Mouse (Mus musculus) cerebellum, adult (tissue): ENCODE results near the gene Kcnq2.

Source experiments
- ATAC-seq: cut with Nextera tagmentation; 2 replicates; pipeline ENCODE4 v1.9.2; 2017; ENCODE audit warnings: mild to moderate bottlenecking, moderate library complexity, mixed read lengths; ENCODE audit not compliant: insufficient number of reproducible peaks, low FRiP score, low TSS enrichment

Kcnq2 gene

DNA sequence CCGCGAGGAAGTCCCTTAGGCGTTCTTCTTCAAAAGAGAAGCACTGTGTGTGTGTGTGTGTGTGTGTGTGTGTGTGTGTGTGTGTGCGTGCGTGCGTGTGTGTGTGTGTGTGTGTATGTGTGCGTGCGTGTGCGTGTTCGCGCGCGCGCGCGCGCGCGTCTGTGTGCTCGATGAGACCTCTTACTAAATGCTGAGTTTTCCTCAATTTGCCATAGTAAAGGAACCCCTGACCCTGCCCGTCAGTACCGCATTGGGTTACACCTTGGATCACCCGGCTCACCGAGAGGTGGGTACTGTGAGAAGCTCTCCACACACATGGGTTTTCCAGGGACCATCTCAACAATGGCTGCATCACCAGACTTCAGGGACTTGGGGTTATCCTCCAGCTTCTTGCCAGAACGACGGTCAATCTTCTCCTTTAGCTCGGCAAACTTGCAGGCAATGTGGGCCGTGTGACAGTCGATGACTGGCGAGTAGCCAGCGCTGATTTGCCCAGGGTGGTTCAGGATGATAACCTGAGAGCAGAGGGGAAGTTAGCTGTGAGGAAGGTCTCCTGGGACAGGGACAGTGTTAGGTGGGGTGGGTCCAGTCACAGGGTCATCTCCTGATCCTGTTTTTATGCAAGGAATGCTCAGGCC, 13.3 kb upstream of the Kcnq2 start:
- no peak for ATAC-seq

DNA sequence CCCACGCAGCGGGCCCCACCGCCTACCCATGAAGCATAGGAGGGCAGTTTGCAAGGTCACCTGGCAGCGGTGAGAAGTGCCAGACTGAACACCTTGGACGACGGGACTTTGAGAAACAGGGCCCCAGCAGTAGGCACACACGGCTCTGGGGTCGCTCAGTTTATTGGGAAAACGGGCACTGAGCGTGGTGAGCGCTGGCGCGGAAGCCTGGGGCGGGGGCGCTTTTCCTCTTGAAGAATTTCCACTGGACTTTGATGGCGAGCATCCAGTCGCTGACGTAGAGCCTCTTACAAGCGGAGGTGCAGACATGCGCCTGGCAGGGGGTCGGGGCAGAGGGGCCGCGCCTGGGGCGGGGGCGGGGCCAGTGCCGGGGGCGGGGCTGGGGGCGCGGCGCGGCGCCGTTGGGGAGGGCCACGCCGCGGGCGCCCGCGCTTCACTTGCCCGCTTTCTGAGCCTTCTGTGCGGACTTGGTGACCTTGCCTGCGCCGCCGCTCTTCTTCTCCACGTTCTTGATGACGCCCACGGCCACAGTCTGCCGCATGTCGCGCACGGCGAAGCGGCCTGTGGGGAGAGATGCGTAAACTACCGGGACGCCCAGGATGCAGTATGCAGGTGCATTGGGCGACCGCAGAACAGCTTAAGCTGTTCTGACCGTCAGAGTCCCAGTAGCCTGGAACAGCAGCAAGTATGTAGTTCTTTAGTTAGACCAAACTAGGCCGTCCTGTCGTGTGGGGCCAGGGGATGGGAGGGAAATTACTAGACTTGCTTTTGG, 12.6 kb upstream of the Kcnq2 start:
- no peak for ATAC-seq

DNA sequence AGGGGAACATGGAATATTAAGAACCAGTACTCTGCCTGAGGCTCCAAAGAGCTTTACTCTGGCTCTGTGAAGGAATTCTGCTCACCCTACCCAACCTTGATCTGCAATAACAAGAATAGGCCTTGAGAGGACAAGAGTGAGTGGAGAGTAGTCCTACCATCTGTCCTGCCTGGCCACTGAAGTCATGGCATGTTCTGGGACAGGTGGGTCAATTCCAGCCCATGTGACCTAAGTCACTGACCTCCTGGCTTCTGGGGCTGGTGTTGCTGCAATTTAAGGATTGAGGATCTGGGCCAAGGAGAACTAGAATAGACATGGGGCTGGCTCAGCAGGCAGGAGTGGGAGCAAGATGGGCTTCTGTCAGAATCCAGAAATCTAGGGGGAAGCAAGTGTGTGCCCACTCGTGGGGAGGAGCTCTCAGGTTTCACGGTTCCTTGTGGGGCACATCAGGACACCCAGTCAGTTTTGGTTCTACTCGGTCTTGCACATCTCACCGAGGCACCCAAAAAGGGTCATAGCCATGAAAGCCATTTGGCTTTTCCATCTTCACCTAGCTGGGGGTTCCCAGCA, 12.0 kb upstream of the Kcnq2 start:
- no peak for ATAC-seq

DNA sequence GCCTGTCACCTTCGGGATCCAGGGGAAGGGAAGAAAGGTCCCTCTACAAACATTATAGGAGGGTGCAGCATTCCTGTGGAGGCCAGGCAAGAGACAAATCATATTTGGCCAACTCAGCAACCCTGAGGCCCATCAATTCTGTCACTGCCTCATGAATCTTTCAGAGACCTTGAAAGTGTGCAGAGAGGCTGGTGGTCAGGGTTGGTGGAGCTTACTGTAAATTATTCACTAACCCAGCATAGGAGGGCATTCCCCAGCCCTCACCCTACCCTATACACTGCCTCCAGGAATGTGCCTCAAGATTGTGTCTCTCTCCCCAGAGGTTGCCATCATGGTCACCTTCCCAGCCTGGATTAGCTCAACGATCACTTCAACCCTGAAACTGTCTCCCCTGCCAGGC, 9.6 kb upstream of the Kcnq2 start:
- no peak for ATAC-seq

DNA sequence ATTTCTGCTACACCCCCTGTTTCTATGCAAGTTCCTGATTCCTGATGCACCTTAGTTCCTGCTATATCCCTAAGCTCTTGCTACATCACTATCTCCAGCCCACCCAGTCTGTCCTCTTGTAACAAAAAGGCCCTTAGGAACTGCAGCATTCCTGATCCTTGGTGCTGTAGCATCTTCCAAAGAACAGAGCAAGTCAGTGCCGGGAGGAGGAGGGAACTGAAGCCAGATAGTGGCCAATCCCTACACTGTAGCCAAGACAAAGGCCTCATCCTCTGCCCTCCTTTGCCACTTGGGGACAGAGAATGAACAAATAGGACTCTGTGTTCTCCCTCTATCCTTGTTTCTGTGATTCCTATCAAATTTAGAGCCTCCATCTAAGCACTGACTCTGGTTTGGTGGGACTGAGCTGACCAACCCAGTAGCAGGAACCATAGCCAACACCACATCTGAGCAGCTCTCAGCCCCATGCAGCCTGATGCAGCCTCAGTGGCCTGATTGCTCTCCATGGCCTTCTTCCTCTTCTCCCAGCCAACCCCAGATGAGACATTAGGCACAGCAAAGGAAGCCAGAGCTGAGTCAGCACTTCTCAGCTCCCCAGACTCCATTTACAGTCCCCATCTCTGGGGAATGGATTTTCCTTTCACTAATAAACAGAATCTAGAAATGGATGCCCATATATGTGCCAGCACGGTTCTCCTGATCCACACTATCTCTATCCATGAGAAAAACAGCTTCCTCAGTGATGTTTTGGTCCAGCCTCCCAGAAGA, 8.6 kb upstream of the Kcnq2 start:
- no peak for ATAC-seq

DNA sequence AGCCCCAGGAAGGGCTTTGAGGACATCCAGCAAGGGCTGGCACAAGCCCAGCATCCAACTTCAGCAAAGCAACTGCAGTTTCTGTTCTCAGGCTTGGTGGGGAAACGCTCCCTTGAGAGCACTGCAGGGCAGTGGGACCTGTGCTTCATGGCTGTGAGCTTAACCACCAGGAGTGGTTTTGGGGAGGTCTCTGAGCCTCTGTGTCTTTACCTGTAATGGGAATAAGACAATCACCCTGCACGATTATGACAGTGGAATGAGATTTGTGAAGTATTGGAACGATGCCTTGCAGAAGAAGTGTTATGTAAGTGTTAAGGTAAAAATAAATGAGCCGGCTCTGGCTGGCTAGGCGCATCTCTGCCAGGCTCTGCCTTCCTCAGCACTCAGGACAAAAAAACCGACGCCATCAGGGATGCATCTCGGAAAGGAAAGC, 7.6 kb upstream of the Kcnq2 start:
- 0 out of 2 replicates have a peak, but pooled peaks have one; percentile 14 for ATAC-seq

DNA sequence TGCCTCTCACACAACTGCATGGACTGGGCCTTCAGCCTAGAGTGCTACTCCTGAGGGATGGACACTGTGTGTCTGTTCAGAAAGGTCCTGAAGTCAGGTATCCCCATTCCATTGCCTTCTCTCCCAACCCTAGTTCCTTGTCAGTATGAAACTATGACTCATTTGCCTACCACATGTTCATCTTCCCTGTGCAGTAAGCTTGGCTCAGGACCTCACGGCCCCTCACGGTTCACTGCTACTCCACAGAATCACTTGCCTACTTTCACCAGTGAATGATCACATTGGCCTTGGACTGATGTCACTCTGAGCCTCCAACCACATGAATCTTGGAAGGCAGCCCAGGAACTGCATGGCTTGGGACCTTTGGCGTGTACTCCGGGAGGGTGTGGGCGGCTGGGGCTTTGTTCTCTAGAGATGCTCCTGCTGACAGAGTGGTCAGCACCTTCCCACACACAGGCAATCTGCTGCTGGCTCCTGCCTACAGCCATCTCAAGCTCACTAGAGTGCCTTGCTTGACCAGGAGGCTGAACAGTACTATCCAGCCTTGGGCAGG, 4.6 kb upstream of the Kcnq2 start:
- peak; percentile 62 for ATAC-seq

DNA sequence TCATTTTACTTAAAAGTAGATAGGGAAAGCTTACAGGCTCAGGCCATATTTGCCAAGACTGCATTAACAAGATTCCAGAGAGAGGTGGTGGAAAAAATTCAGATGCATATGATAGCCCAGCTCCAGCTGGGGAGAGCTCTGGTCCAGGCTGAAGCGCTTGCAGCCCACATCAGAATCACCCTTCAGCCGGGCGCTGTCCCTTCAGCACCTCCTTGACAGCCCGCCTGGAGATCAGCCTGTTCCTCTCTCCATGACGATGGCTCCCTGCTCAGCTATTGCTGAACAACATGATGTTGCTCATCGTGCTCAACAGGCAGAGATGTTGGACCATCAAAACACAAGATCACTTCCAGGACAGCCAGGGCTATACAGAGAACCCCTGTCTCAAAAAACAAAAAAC, 1.8 kb upstream of the Kcnq2 start:
- ATAC-seq, result no peak

DNA sequence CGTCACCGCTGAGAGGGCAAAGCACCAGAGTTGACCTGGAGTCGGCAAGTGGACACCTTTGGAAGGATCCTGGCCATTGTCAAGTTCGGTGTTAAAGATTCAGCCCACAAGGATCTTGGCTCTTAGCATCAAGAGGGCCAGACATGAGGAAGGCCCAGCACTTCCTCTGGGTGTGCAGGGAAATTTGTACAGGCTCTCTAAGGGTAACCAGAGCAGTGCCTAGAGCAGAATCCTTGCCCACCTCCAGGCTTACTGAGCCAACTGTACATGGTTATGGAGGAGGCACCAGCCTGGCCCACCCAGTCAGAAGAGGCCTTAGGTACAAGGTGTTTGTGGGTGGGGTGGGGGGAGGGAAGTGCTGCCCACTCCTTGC, 332 bp upstream of the Kcnq2 start:
- ATAC-seq, result no peak

DNA sequence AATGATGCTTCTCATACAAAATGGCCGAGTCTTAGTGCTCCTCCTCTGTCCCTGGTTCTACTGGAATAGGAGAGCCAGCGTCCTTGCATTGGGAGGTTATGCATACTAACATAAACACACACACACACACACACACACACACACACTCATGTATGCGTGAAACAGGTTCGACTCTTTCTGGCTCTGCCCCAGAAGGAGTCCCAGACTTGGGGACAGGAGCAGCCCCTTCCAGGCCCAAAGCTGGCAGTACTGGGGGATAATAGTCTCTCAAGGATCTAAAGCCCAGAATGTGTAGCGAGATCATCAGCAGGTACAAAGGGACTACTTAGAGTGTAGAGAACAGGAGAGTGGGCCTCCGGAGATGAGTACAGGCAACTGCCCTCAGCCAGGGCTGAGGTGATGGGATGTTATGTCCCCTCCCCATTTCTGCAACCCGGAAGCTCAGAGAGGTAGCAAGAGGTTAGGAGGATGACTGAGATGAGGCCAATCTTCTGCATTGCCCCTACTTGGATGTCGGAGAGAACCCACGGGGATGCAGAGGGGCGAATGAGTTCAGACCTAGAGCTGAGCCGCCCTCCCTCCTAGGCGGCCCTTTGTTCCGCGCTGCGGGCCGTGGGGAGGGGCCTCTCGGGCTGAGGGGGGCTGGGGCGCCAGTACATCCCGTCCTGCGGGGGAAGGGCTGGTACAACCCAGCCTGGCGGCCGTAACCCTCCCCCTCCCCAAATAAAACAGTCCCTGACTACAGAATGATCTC, 1.1 kb downstream of the Kcnq2 start:
- 0 out of 2 replicates have a peak, but pooled peaks have one; percentile 16 for ATAC-seq

DNA sequence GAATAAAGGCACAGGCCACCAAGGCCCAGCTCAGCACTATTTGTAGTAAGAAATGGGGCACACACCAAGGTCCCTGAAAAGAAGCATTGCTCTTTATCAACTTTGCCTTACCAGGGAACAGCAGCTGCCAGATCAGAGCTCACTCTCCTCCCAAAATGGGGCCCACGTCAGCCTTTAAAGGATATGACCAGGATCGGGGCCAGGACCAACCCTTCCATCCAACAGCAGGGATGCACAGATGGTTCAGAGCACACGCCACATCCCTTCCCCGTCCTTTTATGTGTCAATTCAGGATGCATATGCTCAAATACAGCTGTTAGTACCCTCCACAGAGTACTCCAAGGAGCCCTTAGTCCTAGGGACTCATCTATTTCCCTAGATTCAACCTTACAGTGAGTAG, 4.9 kb downstream of the Kcnq2 start:
- no peak for ATAC-seq

DNA sequence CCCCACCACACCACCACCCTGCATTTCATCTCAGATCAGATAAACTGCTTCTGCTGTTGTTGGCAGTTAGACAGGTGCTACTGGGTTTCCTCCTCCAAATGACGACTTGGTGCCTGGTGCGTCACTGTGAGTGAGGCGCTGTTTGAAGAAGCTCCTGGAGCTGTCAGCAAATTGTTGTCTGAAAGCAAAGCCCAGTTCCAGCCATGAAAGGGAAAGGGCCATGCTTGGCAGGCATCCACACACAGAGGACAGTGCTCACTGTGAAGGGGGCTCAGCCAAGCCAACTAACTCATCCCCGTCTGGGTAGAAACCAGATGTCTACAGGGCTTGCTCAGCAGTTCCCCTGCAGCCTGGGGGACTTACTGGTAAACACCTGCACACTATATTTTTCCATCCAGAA, 6.1 kb downstream of the Kcnq2 start:
- ATAC-seq, result no peak

DNA sequence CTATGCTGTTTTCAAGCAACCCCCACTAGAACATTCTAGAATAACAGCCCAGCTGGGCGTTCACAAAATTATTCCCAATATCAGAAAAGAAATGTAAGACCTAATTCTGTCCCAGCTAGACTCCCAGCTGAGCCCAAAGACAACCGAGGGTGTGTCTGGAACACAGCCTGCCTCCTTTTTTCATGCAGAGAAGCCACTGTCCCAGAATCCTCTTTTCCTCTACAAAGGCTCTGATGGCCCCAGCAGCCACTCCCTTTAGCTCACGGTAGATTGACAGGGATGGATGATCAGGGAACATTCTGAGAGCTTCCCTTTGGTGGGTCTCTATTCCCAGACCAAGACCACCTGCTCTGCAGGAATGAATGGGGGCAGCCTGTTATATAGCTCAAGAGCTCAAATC, 7.3 kb downstream of the Kcnq2 start:
- no peak for ATAC-seq

DNA sequence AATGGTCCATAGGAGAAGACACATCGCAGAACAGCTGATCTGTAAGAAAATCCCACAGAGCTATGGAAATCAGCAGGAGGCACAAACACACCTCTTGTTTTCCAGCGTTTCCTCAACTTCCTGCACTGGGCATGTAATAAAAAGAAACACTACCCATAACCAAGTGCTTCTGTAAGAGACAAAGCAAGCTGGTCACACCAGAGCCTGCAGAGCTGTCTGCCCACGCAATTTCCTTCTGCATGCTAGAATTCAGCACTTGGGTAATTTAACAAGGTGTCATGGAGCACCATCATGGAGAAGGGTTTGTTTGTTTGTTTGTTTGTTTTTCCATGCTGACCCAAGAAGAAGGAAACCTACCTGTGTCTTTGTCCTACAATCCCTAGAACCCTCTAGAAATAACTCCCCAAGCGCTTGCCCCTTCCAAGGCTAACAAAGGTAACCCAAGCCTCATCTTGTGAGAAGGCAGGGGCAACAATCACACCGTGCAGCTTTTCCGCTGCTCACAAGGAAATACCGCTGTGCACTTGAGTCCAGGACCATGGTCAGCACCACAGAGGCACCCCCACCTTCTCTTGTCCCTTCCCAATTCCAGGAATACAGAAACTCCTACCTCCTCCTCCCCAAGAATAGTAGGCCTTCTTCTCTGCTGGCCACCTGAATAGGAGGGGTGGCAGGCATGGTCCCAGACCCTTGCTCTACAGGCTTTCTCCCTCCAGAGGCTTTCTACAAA, 9.2 kb downstream of the Kcnq2 start:
- ATAC-seq, result no peak

DNA sequence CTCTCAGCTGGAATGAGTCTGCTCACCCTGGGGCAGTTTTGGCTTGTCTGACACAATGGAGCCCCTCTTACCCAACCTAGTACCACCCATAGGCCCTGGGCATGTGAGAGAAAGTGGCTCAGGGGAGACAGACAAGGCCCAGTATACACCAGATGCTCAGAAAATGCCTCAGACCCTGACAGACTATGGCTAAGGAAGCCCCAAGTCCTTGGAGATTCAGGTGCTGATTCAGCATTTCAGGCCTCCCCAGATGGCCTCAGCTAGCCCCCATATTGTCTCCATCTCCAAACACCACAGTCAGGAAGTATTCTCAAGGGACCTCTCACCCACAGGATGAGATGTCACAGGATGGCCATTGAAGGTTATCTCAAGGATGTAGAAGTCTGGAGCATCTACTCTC, 12.5 kb downstream of the Kcnq2 start:
- no peak for ATAC-seq

DNA sequence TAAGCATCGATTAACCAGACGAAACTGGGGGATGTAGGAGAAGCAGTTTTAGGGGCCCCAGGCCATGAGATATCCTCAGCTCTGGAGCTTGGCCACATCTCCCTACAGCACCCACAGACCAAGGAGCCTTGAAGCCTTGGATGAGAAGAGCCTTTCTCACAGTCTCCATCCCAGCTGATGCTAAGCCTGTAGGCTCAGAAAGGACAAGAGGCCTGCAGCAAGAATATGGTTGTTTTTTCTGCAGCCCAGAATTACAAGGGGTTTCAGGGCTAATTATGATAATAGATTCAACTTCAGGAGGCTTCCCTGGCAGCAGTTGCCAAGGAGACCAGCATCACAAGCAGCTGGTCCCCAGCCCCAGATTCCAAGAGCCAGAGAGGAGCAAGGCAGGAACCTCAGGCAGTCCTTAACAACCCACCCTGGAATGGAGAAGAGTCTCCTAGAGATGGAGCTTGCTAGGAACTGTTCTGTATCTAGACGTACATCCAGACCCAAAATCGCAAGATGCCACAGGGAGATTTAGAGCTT, 14.1 kb downstream of the Kcnq2 start:
- no peak for ATAC-seq

DNA sequence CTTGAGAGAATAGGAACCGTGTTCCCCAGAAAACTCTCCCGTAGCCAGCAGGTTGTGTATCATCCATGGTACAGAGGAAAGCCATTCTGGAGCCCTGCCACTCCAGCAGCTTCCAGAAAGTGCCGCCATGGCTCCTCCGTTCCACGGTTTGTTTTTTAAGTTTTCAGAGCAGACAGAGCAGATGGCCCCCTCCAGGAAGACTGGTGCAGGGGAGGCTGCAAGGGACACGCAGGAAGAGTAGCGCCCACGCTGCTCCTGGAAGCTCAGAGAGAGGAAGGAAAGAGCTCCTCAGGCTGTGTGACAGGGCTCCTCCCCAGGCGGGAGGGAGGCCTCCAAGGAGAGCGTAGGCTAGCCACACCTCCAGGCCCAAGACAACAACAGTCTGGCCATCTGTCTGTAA, 15.1 kb downstream of the Kcnq2 start:
- ATAC-seq, result peak; percentile 72

DNA sequence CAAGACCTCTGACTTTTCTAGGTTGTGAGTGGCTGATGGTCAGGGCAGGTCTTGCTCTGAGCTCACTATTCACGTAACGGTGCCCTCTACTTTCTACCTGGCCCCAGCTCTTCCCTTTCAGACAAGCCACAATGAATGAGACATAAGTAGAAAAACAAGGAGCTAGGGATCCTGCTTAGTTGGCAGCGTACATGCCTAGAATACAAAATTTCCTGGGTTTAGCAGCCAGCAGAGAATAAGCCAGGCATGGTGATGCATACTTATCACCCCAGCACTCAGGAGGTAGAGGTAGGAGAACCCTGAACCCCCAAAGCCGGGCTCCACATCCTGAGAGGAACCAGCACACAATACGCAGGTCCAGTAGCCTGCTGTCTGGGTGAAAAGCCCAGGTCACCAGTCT, 18.7 kb downstream of the Kcnq2 start:
- no peak for ATAC-seq

DNA sequence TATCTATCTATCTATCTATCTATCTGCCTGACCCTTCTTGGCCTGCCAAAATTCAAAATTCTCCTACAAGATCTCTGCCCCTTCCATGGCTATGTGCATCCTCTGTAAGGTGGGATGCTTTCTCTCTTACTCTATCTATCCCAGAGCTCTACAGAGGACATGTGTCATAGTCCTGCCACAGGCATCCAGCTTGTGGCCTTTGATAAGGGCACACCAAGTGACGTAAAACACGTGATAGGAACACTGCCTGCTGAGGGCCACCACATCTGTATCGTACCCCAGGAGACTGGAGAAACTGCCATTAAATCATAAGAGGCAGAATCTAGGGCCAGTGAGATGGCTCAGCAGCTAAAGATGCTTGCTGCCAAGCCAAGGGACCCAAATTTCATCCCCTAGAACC, 19.7 kb downstream of the Kcnq2 start:
- no peak for ATAC-seq
